Mouse (Mus musculus): ENCODE results near the gene Snip1.

- TF ChIP-seq CTCF (IDR thresholded peaks at IDR 0.05 in 2 of 3, conservative IDR thresholded peaks at IDR 0.05 in 1 of 3; ENCODE audit: control insufficient read depth in 1 of 3, insufficient read depth in 1 of 3, low read depth in 2 of 3, low read length in 3 of 3, poor library complexity in 1 of 3, severe bottlenecking in 1 of 3) (peak; percentile 92 to 95 (median 94)), POLR2A (IDR thresholded peaks at IDR 0.05; ENCODE audit: control insufficient read depth in 1 of 2, insufficient read depth in 1 of 2, low read depth in 1 of 2, low read length in 2 of 2, poor library complexity in 1 of 2) (no peak), HCFC1 (IDR thresholded peaks at IDR 0.05; ENCODE audit: low read depth, low read length) (no peak), POLR2AphosphoS2 (IDR thresholded peaks at IDR 0.05; ENCODE audit: low read length) (no peak)
These were observed 33.0 kb downstream of the Snip1 start for GRCm38 (mm10) chr4:125099458-125099857.
